Mouse (Mus musculus): Measurements from ENCODE around the gene Oxld1. TPM values are rescaled to one million over a fixed set of nuclear protein-coding genes. Genes with fewer than 3 reads are reported as not detected.
A peak's percentile ranks its signal among the peaks of the same experiment; 100 is the strongest.

The Oxld1 gene
- polyA plus RNA-seq, 1 experiment from 2014 or later, result 16.4 TPM

- Histone ChIP-seq H3K27ac (no peak overlapping the region), H3K27me3 (replicated peaks) (no peaks in the 10 kb centered on the region), H3K4me3 (replicated peaks) (no peak overlapping the region), H3K4me1 (replicated peaks) (no peaks in the 10 kb centered on the region), H3K9me3 (no peaks in the 10 kb centered on the region), H3K36me3 (no peaks in the 10 kb centered on the region), H3K9ac (no peak overlapping the region), H3K4me2 (replicated peaks) (no peak overlapping the region)
- 54% methylated on average over 3 of the region's 3 CpGs for WGBS
- ATAC-seq, result no peak
Observed at GRCm38 (mm10) chr11:120445475-120445874, 12.4 kb downstream of the Oxld1 start.

GRCm38 (mm10) chr11:120444106-120444505 is 13.8 kb downstream of the Oxld1 start:
- Histone ChIP-seq H3K36me3 (no peaks in the 10 kb centered on the region), H3K27ac (no peak overlapping the region), H3K4me1 (replicated peaks) (no peaks in the 10 kb centered on the region), H3K9ac (no peak overlapping the region), H3K9me3 (no peaks in the 10 kb centered on the region), H3K4me3 (replicated peaks) (no peak overlapping the region), H3K4me2 (replicated peaks) (no peak overlapping the region), H3K27me3 (replicated peaks) (no peaks in the 10 kb centered on the region)
- no peak for ATAC-seq
- 69% methylated on average over 6 of the region's 6 CpGs for WGBS

GRCm38 (mm10) chr11:120442765-120443280 is 15.0 kb downstream of the Oxld1 start:
- no peak overlapping the region for H3K9ac ChIP-seq
- 91% methylated on average over 3 of the region's 3 CpGs for WGBS
- no peaks in the 10 kb centered on the region for H3K36me3 ChIP-seq
- ATAC-seq, result no peak
- no peaks in the 10 kb centered on the region for H3K27me3 ChIP-seq (replicated peaks)
- no peak overlapping the region for H3K4me3 ChIP-seq (replicated peaks)
- H3K4me1 ChIP-seq (replicated peaks), result no peaks in the 10 kb centered on the region
- no peaks in the 10 kb centered on the region for H3K9me3 ChIP-seq
- no peak overlapping the region for H3K27ac ChIP-seq
- H3K4me2 ChIP-seq (replicated peaks), result no peak overlapping the region

- H3K9ac ChIP-seq, result no peak within 1 kb of the TSS
- no peak within 1 kb of the TSS for H3K4me3 ChIP-seq (replicated peaks)
- no peak for ATAC-seq
- no peaks in the 10 kb centered on the region for H3K9me3 ChIP-seq
- no peaks in the 10 kb centered on the region for H3K36me3 ChIP-seq
- H3K27ac ChIP-seq, result no peak within 1 kb of the TSS
- no peaks in the 10 kb centered on the region for H3K4me1 ChIP-seq (replicated peaks)
- no peaks in the 10 kb centered on the region for H3K27me3 ChIP-seq (replicated peaks)
- 88% methylated on average over 3 of the region's 3 CpGs for WGBS
- no peak within 1 kb of the TSS for H3K4me2 ChIP-seq (replicated peaks)
Observed at GRCm38 (mm10) chr11:120442344-120442743, 15.5 kb downstream of the Oxld1 start, which contains the start of gene Tspan10. TSS of gene Tspan10 (plus strand) at chr11:120442644.

GRCm38 (mm10) chr11:120437857-120438385 is 19.9 kb downstream of the Oxld1 start:
- WGBS, result 23% methylated on average over 12 of the region's 12 CpGs
- peak overlapping the region; percentile 79; the same call in 1 of the 2 replicates for H3K27ac ChIP-seq

GRCm38 (mm10) chr11:120437152-120437856 is 20.6 kb downstream of the Oxld1 start, which contains the start of gene Nploc4:
TSS of gene Nploc4 (minus strand) at chr11:120437708.
- Histone ChIP-seq H3K9me3 (no peaks in the 10 kb centered on the region), H3K36me3 (0 out of 2 replicates have a peak, but pooled peaks cover 17% of the 10 kb centered on the region), H3K4me3 (replicated peaks) (peak within 1 kb of the TSS; percentile 100), H3K4me2 (replicated peaks) (peak within 1 kb of the TSS; percentile 80), H3K27ac (peak within 1 kb of the TSS; percentile 79), H3K27me3 (replicated peaks) (no peaks in the 10 kb centered on the region), H3K4me1 (replicated peaks) (peaks cover 4% of the 10 kb centered on the region), H3K9ac (peak within 1 kb of the TSS; percentile 100)
- under 1% methylated on average over 65 of the region's 77 CpGs for WGBS
- peak; percentile 93 for ATAC-seq

More at GRCm38 (mm10) chr11:120437857-120438385, 19.9 kb downstream of the Oxld1 start:
- peak overlapping the region; percentile 100 for H3K9ac ChIP-seq
- no peaks in the 10 kb centered on the region for H3K27me3 ChIP-seq (replicated peaks)
- peaks cover 4% of the 10 kb centered on the region for H3K4me1 ChIP-seq (replicated peaks)
- H3K36me3 ChIP-seq, result 0 out of 2 replicates have a peak, but pooled peaks cover 11% of the 10 kb centered on the region
- no peaks in the 10 kb centered on the region for H3K9me3 ChIP-seq
- peak overlapping the region; percentile 80 for H3K4me2 ChIP-seq (replicated peaks)
- H3K4me3 ChIP-seq (replicated peaks), result peak overlapping the region; percentile 100
- no peak for ATAC-seq

GRCm38 (mm10) chr11:120426727-120427126 is 31.1 kb downstream of the Oxld1 start:
- H3K36me3 ChIP-seq, result peaks cover 39% of the 10 kb centered on the region
- no peak overlapping the region for H3K4me2 ChIP-seq (replicated peaks)
- H3K27me3 ChIP-seq (replicated peaks), result no peaks in the 10 kb centered on the region
- no peak overlapping the region for H3K27ac ChIP-seq
- H3K9me3 ChIP-seq, result no peaks in the 10 kb centered on the region
- no peak overlapping the region for H3K9ac ChIP-seq
- WGBS, result 91% methylated on average over 3 of the region's 3 CpGs
- peaks cover 4% of the 10 kb centered on the region; the same call in 1 of the 2 replicates for H3K4me1 ChIP-seq (replicated peaks)
- no peak overlapping the region for H3K4me3 ChIP-seq (replicated peaks)
- ATAC-seq, result no peak

GRCm38 (mm10) chr11:120423569-120424295 is 34.1 kb downstream of the Oxld1 start:
- Histone ChIP-seq H3K9me3 (no peaks in the 10 kb centered on the region), H3K36me3 (peaks cover 47% of the 10 kb centered on the region), H3K9ac (no peak overlapping the region), H3K4me3 (replicated peaks) (no peak overlapping the region), H3K4me2 (replicated peaks) (no peak overlapping the region), H3K4me1 (replicated peaks) (peaks cover 4% of the 10 kb centered on the region; the same call in 1 of the 2 replicates), H3K27ac (no peak overlapping the region), H3K27me3 (replicated peaks) (no peaks in the 10 kb centered on the region)
- 61% methylated on average over 9 of the region's 9 CpGs for WGBS
- ATAC-seq, result 0 out of 2 replicates have a peak, but pooled peaks have one; percentile 53

GRCm38 (mm10) chr11:120422651-120423568 is 35.0 kb downstream of the Oxld1 start:
- no peak overlapping the region for H3K4me2 ChIP-seq (replicated peaks)
- no peak overlapping the region for H3K27ac ChIP-seq
- ATAC-seq, result peak; percentile 55
- peaks cover 47% of the 10 kb centered on the region for H3K36me3 ChIP-seq
- no peaks in the 10 kb centered on the region for H3K9me3 ChIP-seq
- peaks cover 4% of the 10 kb centered on the region; the same call in 1 of the 2 replicates for H3K4me1 ChIP-seq (replicated peaks)
- H3K27me3 ChIP-seq (replicated peaks), result no peaks in the 10 kb centered on the region
- H3K9ac ChIP-seq, result no peak overlapping the region
- 42% methylated on average over 13 of the region's 13 CpGs for WGBS
- no peak overlapping the region for H3K4me3 ChIP-seq (replicated peaks)

- Histone ChIP-seq H3K27me3 (replicated peaks) (no peaks in the 10 kb centered on the region), H3K4me3 (replicated peaks) (no peak overlapping the region), H3K36me3 (peaks cover 52% of the 10 kb centered on the region), H3K9ac (no peak overlapping the region), H3K9me3 (no peaks in the 10 kb centered on the region), H3K4me2 (replicated peaks) (no peak overlapping the region), H3K27ac (no peak overlapping the region), H3K4me1 (replicated peaks) (peaks cover 4% of the 10 kb centered on the region; the same call in 1 of the 2 replicates)
- WGBS, result 100% methylated on average over 1 of the region's 1 CpGs
- no peak for ATAC-seq
Observed at GRCm38 (mm10) chr11:120418592-120418991, 39.3 kb downstream of the Oxld1 start.

GRCm38 (mm10) chr11:120417852-120418251 is 40.0 kb downstream of the Oxld1 start:
- Histone ChIP-seq H3K9ac (no peak overlapping the region), H3K9me3 (no peaks in the 10 kb centered on the region), H3K4me3 (replicated peaks) (no peak overlapping the region), H3K27ac (no peak overlapping the region), H3K4me1 (replicated peaks) (peaks cover 4% of the 10 kb centered on the region; the same call in 1 of the 2 replicates), H3K27me3 (replicated peaks) (no peaks in the 10 kb centered on the region), H3K4me2 (replicated peaks) (no peak overlapping the region), H3K36me3 (peaks cover 57% of the 10 kb centered on the region)
- no peak for ATAC-seq
- 91% methylated on average over 7 of the region's 7 CpGs for WGBS
